ENCODE assay signal across 15 mouse cellular contexts in the genomic region with DNA sequence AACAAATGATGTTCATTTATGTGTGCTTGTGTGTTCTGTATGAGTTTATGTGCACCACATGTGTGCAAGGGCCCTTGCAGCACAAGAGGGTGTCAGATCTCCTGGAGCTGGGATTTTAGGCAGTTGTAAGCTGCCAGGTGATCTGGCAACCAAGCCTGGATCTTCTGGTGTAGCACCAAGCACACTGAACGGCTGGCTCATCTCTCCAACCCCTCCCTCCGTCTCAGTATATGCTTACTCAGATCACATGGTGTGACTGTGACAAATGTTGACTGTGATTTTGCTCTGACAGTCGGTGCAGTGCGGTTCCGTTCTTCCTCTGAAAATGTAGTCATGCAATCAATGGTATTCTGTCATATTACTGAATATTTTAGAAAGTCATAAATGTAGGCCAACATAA. TPM values are rescaled to one million over a fixed set of nuclear protein-coding genes. Genes with fewer than 3 reads are reported as not detected.
A peak's percentile ranks its signal among the peaks of the same experiment; 100 is the strongest.
DNase-seq lines count a peak whose midpoint lies in the region; ATAC-seq and TF ChIP-seq lines count a peak whose summit lies in the region.
"Had no signal": no experiment of that assay in that cellular context is flagged by ENCODE, and none has a peak within 500 bp of the region (broad histone marks: within the 10 kb centered on the region; RNA-seq: fewer than 3 reads in every experiment).

No protein-coding gene starts in this region.

- WGBS in heart, embryonic 15.5 days = 62% methylated on average over 5 of the region's 5 CpGs
- WGBS in heart, embryonic 10.5 days = 57% methylated on average over 5 of the region's 5 CpGs
- WGBS in midbrain, postnatal 0 days = 45% methylated on average over 5 of the region's 5 CpGs
- WGBS in midbrain, embryonic 16.5 days = 51% methylated on average over 5 of the region's 5 CpGs
- WGBS in hindbrain, postnatal 0 days = 32% methylated on average over 5 of the region's 5 CpGs
- 56% methylated on average over 5 of the region's 5 CpGs for WGBS in intestine, embryonic 15.5 days

- H3K4me2 ChIP-seq in heart, embryonic 15.5 days = no peak overlapping the region
- H3K4me2 ChIP-seq in midbrain, postnatal 0 days (ENCODE audit: low read depth, low read length, poor library complexity, severe bottlenecking) = no peak overlapping the region
- no peak overlapping the region for H3K4me2 ChIP-seq in midbrain, embryonic 16.5 days (ENCODE audit: low read length)
- H3K4me2 ChIP-seq in hindbrain, postnatal 0 days (ENCODE audit: low read depth, low read length) = 0 out of 2 replicates have a peak overlapping the region, but pooled peaks have one; percentile 7
- no peak overlapping the region for H3K4me2 ChIP-seq in intestine, embryonic 15.5 days (replicated peaks)
- H3K4me2 ChIP-seq: embryonic facial prominence, embryonic 13.5 days; midbrain, embryonic 11.5 days had no signal

- no peak for ATAC-seq in heart, embryonic 15.5 days (replicated peaks; ENCODE audit: insufficient number of reproducible peaks, insufficient read depth, low FRiP score, low read depth)
- ATAC-seq in midbrain, postnatal 0 days (ENCODE audit: low FRiP score) = peak; percentile 63
- ATAC-seq in midbrain, embryonic 16.5 days = no peak
- ATAC-seq in hindbrain, postnatal 0 days = peak; percentile 68
- no peak for ATAC-seq in intestine, embryonic 15.5 days
- ATAC-seq: intestine, embryonic 16.5 days had no signal

- no peaks in the 10 kb centered on the region for H3K9me3 ChIP-seq in heart, embryonic 15.5 days (replicated peaks)
- H3K9me3 ChIP-seq in heart, embryonic 10.5 days = no peaks in the 10 kb centered on the region
- H3K9me3 ChIP-seq in midbrain, postnatal 0 days (ENCODE audit: low read length) = no peaks in the 10 kb centered on the region
- no peaks in the 10 kb centered on the region for H3K9me3 ChIP-seq in midbrain, embryonic 16.5 days (replicated peaks; ENCODE audit: control insufficient read depth, low read length, poor library complexity, severe bottlenecking)
- no peaks in the 10 kb centered on the region for H3K9me3 ChIP-seq in hindbrain, postnatal 0 days (ENCODE audit: low read length)
- no peaks in the 10 kb centered on the region for H3K9me3 ChIP-seq in intestine, embryonic 15.5 days
- H3K9me3 ChIP-seq: embryonic facial prominence, embryonic 13.5 days; G1E; limb, embryonic 10.5 days had no signal

- no peaks in the 10 kb centered on the region for H3K27me3 ChIP-seq in heart, embryonic 15.5 days
- no peaks in the 10 kb centered on the region for H3K27me3 ChIP-seq in heart, embryonic 10.5 days (ENCODE audit: insufficient read depth, poor library complexity, severe bottlenecking)
- H3K27me3 ChIP-seq in midbrain, postnatal 0 days (ENCODE audit: insufficient read depth, low read length) = no peaks in the 10 kb centered on the region
- H3K27me3 ChIP-seq in midbrain, embryonic 16.5 days (ENCODE audit: control insufficient read depth, insufficient read depth, low read depth, low read length) = no peaks in the 10 kb centered on the region
- H3K27me3 ChIP-seq in hindbrain, postnatal 0 days (ENCODE audit: insufficient read depth, low read length) = no peaks in the 10 kb centered on the region
- H3K27me3 ChIP-seq in intestine, embryonic 15.5 days (replicated peaks) = no peaks in the 10 kb centered on the region
- H3K27me3 ChIP-seq: embryonic facial prominence, embryonic 13.5 days had no signal

- DNase-seq in heart, embryonic 10.5 days (ENCODE audit: low spot score) = no peak
- DNase-seq in midbrain, postnatal 0 days (ENCODE audit: low spot score) = peak; percentile 30
- DNase-seq in hindbrain, postnatal 0 days (ENCODE audit: low spot score) = peak; percentile 32
- DNase-seq in adrenal gland, adult (ENCODE audit: inconsistent age in 2 of 2, low spot score in 1 of 2) = no peak
- no peak for DNase-seq in cerebellum, postnatal 36 days
- DNase-seq: gastrocnemius, postnatal 10 days; thymus, adult 18-20 months had no signal

- H3K4me3 ChIP-seq in heart, embryonic 15.5 days = no peak overlapping the region
- no peak overlapping the region for H3K4me3 ChIP-seq in heart, embryonic 10.5 days
- H3K4me3 ChIP-seq in midbrain, postnatal 0 days (ENCODE audit: low read depth, low read length) = no peak overlapping the region
- no peak overlapping the region for H3K4me3 ChIP-seq in midbrain, embryonic 16.5 days (ENCODE audit: low read depth, low read length)
- no peak overlapping the region for H3K4me3 ChIP-seq in hindbrain, postnatal 0 days (ENCODE audit: low read length)
- H3K4me3 ChIP-seq in intestine, embryonic 15.5 days (replicated peaks) = no peak overlapping the region
- H3K4me3 ChIP-seq: embryonic facial prominence, embryonic 13.5 days; limb, embryonic 10.5 days had no signal

- H3K27ac ChIP-seq in heart, embryonic 15.5 days = peak overlapping the region; percentile 31; the same call in 1 of the 2 replicates
- no peak overlapping the region for H3K27ac ChIP-seq in heart, embryonic 10.5 days
- no peak overlapping the region for H3K27ac ChIP-seq in midbrain, postnatal 0 days (ENCODE audit: low read depth, low read length)
- H3K27ac ChIP-seq in midbrain, embryonic 16.5 days (ENCODE audit: low read length) = no peak overlapping the region
- H3K27ac ChIP-seq in hindbrain, postnatal 0 days = no peak overlapping the region
- no peak overlapping the region for H3K27ac ChIP-seq in intestine, embryonic 15.5 days
- H3K27ac ChIP-seq: embryonic facial prominence, embryonic 13.5 days; limb, embryonic 10.5 days had no signal

- H3K36me3 ChIP-seq in heart, embryonic 15.5 days = peaks cover 9% of the 10 kb centered on the region; the same call in 1 of the 2 replicates
- peaks cover 6% of the 10 kb centered on the region; the same call in 1 of the 2 replicates for H3K36me3 ChIP-seq in heart, embryonic 10.5 days
- H3K36me3 ChIP-seq in midbrain, postnatal 0 days (ENCODE audit: insufficient read depth, low read length) = no peaks in the 10 kb centered on the region
- no peaks in the 10 kb centered on the region for H3K36me3 ChIP-seq in midbrain, embryonic 16.5 days (ENCODE audit: control insufficient read depth, insufficient read depth, low read length)
- H3K36me3 ChIP-seq in hindbrain, postnatal 0 days (ENCODE audit: insufficient read depth, low read length) = no peaks in the 10 kb centered on the region
- no peaks in the 10 kb centered on the region for H3K36me3 ChIP-seq in intestine, embryonic 15.5 days
- H3K36me3 ChIP-seq: embryonic facial prominence, embryonic 13.5 days had no signal

- no peak for TF ChIP-seq CTCF in midbrain, postnatal 0 days (IDR thresholded peaks at IDR 0.05)
- no peak for TF ChIP-seq CTCF in hindbrain, postnatal 0 days (IDR thresholded peaks at IDR 0.05; ENCODE audit: low read depth)

- no peak overlapping the region for H3K9ac ChIP-seq in heart, embryonic 15.5 days
- no peak overlapping the region for H3K9ac ChIP-seq in midbrain, postnatal 0 days (replicated peaks; ENCODE audit: low read length, poor library complexity, severe bottlenecking)
- H3K9ac ChIP-seq in midbrain, embryonic 16.5 days (ENCODE audit: low read depth, low read length) = no peak overlapping the region
- no peak overlapping the region for H3K9ac ChIP-seq in hindbrain, postnatal 0 days (replicated peaks; ENCODE audit: low read length)
- H3K9ac ChIP-seq in intestine, embryonic 15.5 days = no peak overlapping the region
- H3K9ac ChIP-seq: embryonic facial prominence, embryonic 13.5 days had no signal

- peaks cover 35% of the 10 kb centered on the region for H3K4me1 ChIP-seq in heart, embryonic 15.5 days (replicated peaks)
- peaks cover 19% of the 10 kb centered on the region for H3K4me1 ChIP-seq in heart, embryonic 10.5 days
- H3K4me1 ChIP-seq in midbrain, postnatal 0 days (ENCODE audit: insufficient read depth, low read length) = no peaks in the 10 kb centered on the region
- H3K4me1 ChIP-seq in midbrain, embryonic 16.5 days (ENCODE audit: control insufficient read depth, insufficient read depth, low read length) = no peaks in the 10 kb centered on the region
- no peaks in the 10 kb centered on the region for H3K4me1 ChIP-seq in hindbrain, postnatal 0 days (ENCODE audit: insufficient read depth, low read length)
- H3K4me1 ChIP-seq in intestine, embryonic 15.5 days (replicated peaks) = 0 out of 2 replicates have a peak, but pooled peaks cover 3% of the 10 kb centered on the region

RNA-seq across cellular contexts. Expression of a gene that starts 45.9 kb away (rescaled TPM):
- 31.7 and 45.4 TPM in 2 replicates for polyA plus RNA-seq in heart, embryonic 15.5 days (2015; fragmentation: Nextera tagmentation; extraction: Ambion mirVana)
- 20.9 and 32.4 TPM in 2 replicates for polyA plus RNA-seq in heart, embryonic 10.5 days (2016; fragmentation: Nextera tagmentation; extraction: Ambion mirVana)
- 7.1 and 22.0 TPM in 2 replicates for total RNA-seq in midbrain, postnatal 0 days (2014; rRNA removed)
- 4.0 and 5.5 TPM in 2 replicates for polyA plus RNA-seq in midbrain, postnatal 0 days (2015; fragmentation: Nextera tagmentation; extraction: Ambion mirVana)
- 6.3 and 8.1 TPM in 2 replicates for polyA plus RNA-seq in midbrain, embryonic 16.5 days (2015; fragmentation: Nextera tagmentation; extraction: Ambion mirVana)
- total RNA-seq in hindbrain, postnatal 0 days (2014; rRNA removed) = 16.5 and 21.9 TPM in 2 replicates
- 12.2 and 12.8 TPM in 2 replicates for polyA plus RNA-seq in hindbrain, postnatal 0 days (2015; fragmentation: Nextera tagmentation; extraction: Ambion mirVana)
- 30.1 and 32.6 TPM in 2 replicates for polyA plus RNA-seq in intestine, embryonic 15.5 days (2015; fragmentation: Nextera tagmentation; extraction: Ambion mirVana)

Comparison
In these comparisons a context has a peak if more than half of its experiments do, and no peak if none do; other contexts are left out.
1. ATAC-seq: peak in midbrain, postnatal 0 days (single experiment) and hindbrain, postnatal 0 days (single experiment); none in heart, embryonic 15.5 days (single experiment), midbrain, embryonic 16.5 days (single experiment) and intestine, embryonic 15.5 days (single experiment).
2. DNase-seq: peak in midbrain, postnatal 0 days (single experiment) and hindbrain, postnatal 0 days (single experiment); none in heart, embryonic 10.5 days (single experiment), adrenal gland, adult (0 of 2) and cerebellum, postnatal 36 days (0 of 2).